Comparison of ENCODE assay signal across 9 mouse cellular contexts in the genomic region with DNA sequence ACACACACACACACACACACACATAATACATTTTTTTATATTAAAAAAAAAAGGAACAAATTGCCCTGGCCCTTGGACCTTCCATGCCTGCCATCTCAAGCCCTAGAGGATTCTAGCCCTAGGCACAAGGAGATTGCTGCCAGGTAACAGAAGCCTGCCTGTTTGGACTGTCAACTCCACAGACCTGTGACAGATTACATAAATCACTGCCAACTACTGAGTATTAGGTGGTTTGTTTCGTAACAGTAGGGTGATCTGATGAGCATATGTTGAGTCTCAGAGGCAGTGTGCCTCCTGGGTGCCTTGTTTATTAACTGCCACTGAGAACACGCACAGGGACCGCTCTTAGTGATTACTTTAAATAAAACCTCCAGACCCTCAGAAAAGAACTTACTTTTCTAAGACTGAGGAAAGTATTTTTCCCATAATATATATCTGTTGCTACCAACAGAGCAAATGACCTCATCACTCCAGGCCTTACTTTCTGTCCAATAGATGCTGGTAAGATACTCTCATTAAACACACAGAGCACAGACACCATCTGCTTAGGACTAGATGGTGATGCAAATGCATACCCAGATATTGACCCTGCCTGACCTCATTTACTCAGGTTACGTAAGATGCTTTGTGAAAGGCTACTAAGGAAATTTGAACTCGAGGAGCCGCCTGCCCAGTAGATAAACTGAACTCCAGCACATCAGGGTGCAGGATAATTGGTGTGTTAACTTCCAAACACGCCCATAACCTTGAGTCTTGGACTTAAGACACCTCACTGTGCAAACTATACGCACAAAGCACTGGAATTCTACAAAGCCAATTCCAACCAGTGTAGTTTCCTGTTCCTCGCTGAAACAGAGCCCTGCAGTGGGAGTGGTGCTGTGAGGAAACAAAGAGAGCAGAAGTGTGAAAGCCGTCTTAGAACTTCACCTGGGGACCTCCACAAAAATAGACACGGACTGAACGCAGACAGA. TPM values are rescaled to one million over a fixed set of nuclear protein-coding genes. Genes with fewer than 3 reads are reported as not detected.
A peak's percentile ranks its signal among the peaks of the same experiment; 100 is the strongest.
DNase-seq lines count a peak whose midpoint lies in the region; ATAC-seq lines count a peak whose summit lies in the region.
"Had no signal": no experiment of that assay in that cellular context is flagged by ENCODE, and none has a peak within 500 bp of the region (broad histone marks: within the 10 kb centered on the region; RNA-seq: fewer than 3 reads in every experiment).

No protein-coding gene starts in this region.

- no peak overlapping the region for H3K9ac ChIP-seq in lung, embryonic 15.5 days
- no peak overlapping the region for H3K9ac ChIP-seq in intestine, embryonic 15.5 days
- no peak overlapping the region for H3K9ac ChIP-seq in stomach, embryonic 15.5 days
- H3K9ac ChIP-seq: hindbrain, embryonic 15.5 days had no signal

- no peak overlapping the region for H3K4me2 ChIP-seq in lung, embryonic 15.5 days
- no peak overlapping the region for H3K4me2 ChIP-seq in intestine, embryonic 15.5 days (replicated peaks)
- H3K4me2 ChIP-seq in stomach, embryonic 15.5 days = no peak overlapping the region
- H3K4me2 ChIP-seq: hindbrain, embryonic 15.5 days had no signal

- intact Hi-C loops in left cerebral cortex, postnatal 25 days (cut with DNase I) = no loop called here

- no peaks in the 10 kb centered on the region for H3K36me3 ChIP-seq in lung, embryonic 15.5 days
- H3K36me3 ChIP-seq in intestine, embryonic 15.5 days = no peaks in the 10 kb centered on the region
- no peaks in the 10 kb centered on the region for H3K36me3 ChIP-seq in stomach, embryonic 15.5 days
- H3K36me3 ChIP-seq: hindbrain, embryonic 15.5 days had no signal

- peaks cover 22% of the 10 kb centered on the region for H3K4me1 ChIP-seq in lung, embryonic 15.5 days
- no peaks in the 10 kb centered on the region for H3K4me1 ChIP-seq in intestine, embryonic 15.5 days (replicated peaks)
- 0 out of 2 replicates have a peak, but pooled peaks cover 3% of the 10 kb centered on the region for H3K4me1 ChIP-seq in stomach, embryonic 15.5 days
- H3K4me1 ChIP-seq: hindbrain, embryonic 15.5 days had no signal

- WGBS in lung, embryonic 15.5 days = 54% methylated on average over 12 of the region's 12 CpGs
- WGBS in intestine, embryonic 15.5 days = 52% methylated on average over 12 of the region's 12 CpGs
- WGBS in stomach, embryonic 15.5 days = 52% methylated on average over 12 of the region's 12 CpGs

- peak overlapping the region; percentile 32; the same call in 1 of the 2 replicates for H3K27ac ChIP-seq in lung, embryonic 15.5 days
- H3K27ac ChIP-seq in intestine, embryonic 15.5 days = peak overlapping the region; percentile 81
- H3K27ac ChIP-seq in stomach, embryonic 15.5 days = peak overlapping the region; percentile 61; the same call in 1 of the 2 replicates
- H3K27ac ChIP-seq: hindbrain, embryonic 15.5 days had no signal

- no peak overlapping the region for H3K4me3 ChIP-seq in lung, embryonic 15.5 days
- H3K4me3 ChIP-seq in intestine, embryonic 15.5 days (replicated peaks) = no peak overlapping the region
- no peak overlapping the region for H3K4me3 ChIP-seq in stomach, embryonic 15.5 days (replicated peaks)
- H3K4me3 ChIP-seq: erythroblast, embryonic 14.5 days; hindbrain, embryonic 15.5 days had no signal

- DNase-seq in lung, postnatal 14 days = no peak
- DNase-seq in cerebellum, adult 8-10 months = peak; percentile 50
- no peak for DNase-seq in left cerebral cortex, postnatal 25 days (ENCODE audit: low spot score in 2 of 2)
- no peak for DNase-seq in thymus, postnatal 25 days

- no peaks in the 10 kb centered on the region for H3K27me3 ChIP-seq in lung, embryonic 15.5 days
- no peaks in the 10 kb centered on the region for H3K27me3 ChIP-seq in intestine, embryonic 15.5 days (replicated peaks)
- no peaks in the 10 kb centered on the region for H3K27me3 ChIP-seq in stomach, embryonic 15.5 days (replicated peaks)
- H3K27me3 ChIP-seq: hindbrain, embryonic 15.5 days had no signal

- H3K9me3 ChIP-seq in lung, embryonic 15.5 days = no peaks in the 10 kb centered on the region
- H3K9me3 ChIP-seq in intestine, embryonic 15.5 days = no peaks in the 10 kb centered on the region
- no peaks in the 10 kb centered on the region for H3K9me3 ChIP-seq in stomach, embryonic 15.5 days
- H3K9me3 ChIP-seq: hindbrain, embryonic 15.5 days had no signal

- ATAC-seq in lung, embryonic 15.5 days (ENCODE audit: borderline replicate concordance, extremely low read depth, low FRiP score, low TSS enrichment) = 0 out of 2 replicates have a peak, but pooled peaks have one; percentile 23
- ATAC-seq in intestine, embryonic 15.5 days = peak; percentile 92
- peak; percentile 85 for ATAC-seq in stomach, embryonic 15.5 days (ENCODE audit: insufficient read depth, low FRiP score, low read depth)

RNA-seq across cellular contexts. Expression of gene Nfe2l2, which starts 11.9 kb away (rescaled TPM):
- 92.9 and 99.0 TPM in 2 replicates for polyA plus RNA-seq in lung, embryonic 15.5 days (2015; fragmentation: Nextera tagmentation; extraction: Ambion mirVana)
- 89.3 and 93.6 TPM in 2 replicates for polyA plus RNA-seq in intestine, embryonic 15.5 days (2015; fragmentation: Nextera tagmentation; extraction: Ambion mirVana)
- polyA plus RNA-seq in stomach, embryonic 15.5 days (2015; fragmentation: Nextera tagmentation; extraction: Ambion mirVana) = 93.9 and 97.4 TPM in 2 replicates
- 10 to 100 TPM; 11.5 to 12.1 TPM for total RNA-seq in left cerebral cortex, postnatal 25 days (2021)

RNA-seq across cellular contexts. Expression of gene Hnrnpa3, which starts 57.3 kb away (rescaled TPM):
- 378 and 410 TPM in 2 replicates for polyA plus RNA-seq in lung, embryonic 15.5 days (2015; fragmentation: Nextera tagmentation; extraction: Ambion mirVana)
- polyA plus RNA-seq in intestine, embryonic 15.5 days (2015; fragmentation: Nextera tagmentation; extraction: Ambion mirVana) = 280 and 299 TPM in 2 replicates
- polyA plus RNA-seq in stomach, embryonic 15.5 days (2015; fragmentation: Nextera tagmentation; extraction: Ambion mirVana) = 241 and 344 TPM in 2 replicates
- total RNA-seq in left cerebral cortex, postnatal 25 days (2021) = 100 to 1,000 TPM; 279 to 295 TPM

Comparison
In these comparisons a context has a peak if more than half of its experiments do, and no peak if none do; other contexts are left out.
1. ATAC-seq: peak in every context shown above with its lines; median percentile 92 in intestine, embryonic 15.5 days; 85 in stomach, embryonic 15.5 days; 23 in lung, embryonic 15.5 days.